Mouse (Mus musculus) layer of hippocampus, adult 11-12 months (tissue): ENCODE measurements around the gene Chchd3.

Experiments
- DNase-seq: peaks from one replicate; pipeline ENCODE4 v3.0.0; 2022; ENCODE audit warnings: low spot score

Chchd3 gene

GRCm38 (mm10) chr6:33002988-33003387 lies 57.1 kb downstream of the Chchd3 start:
- DNase-seq: no peak

GRCm38 (mm10) chr6:33001271-33001670 lies 58.8 kb downstream of the Chchd3 start:
- no peak for DNase-seq

DNA sequence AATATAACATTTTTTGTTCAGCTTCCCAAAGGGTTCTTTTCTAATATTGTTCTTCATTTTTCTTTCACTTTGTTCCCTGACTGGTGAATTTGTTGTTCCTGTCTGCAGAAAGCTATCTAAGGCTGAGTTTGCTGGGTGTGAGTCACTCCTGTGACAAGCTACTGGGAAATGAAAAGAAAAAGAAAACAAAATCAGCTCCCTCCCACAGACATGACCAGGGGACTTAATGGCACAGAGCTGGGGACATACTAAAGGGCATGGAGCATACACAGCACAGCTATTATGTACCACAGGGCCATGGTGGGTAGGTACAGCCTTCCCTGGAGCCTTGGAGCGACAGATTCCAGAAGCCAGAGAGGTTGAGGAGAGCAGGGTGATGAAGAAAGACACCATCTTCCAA lies 63.5 kb downstream of the Chchd3 start:
- no peak for DNase-seq

- DNase-seq: no peak
Measured at GRCm38 (mm10) chr6:32993847-32994246, 66.2 kb downstream of the Chchd3 start.

GRCm38 (mm10) chr6:32990061-32990633 lies 69.9 kb downstream of the Chchd3 start:
- no peak for DNase-seq

DNA sequence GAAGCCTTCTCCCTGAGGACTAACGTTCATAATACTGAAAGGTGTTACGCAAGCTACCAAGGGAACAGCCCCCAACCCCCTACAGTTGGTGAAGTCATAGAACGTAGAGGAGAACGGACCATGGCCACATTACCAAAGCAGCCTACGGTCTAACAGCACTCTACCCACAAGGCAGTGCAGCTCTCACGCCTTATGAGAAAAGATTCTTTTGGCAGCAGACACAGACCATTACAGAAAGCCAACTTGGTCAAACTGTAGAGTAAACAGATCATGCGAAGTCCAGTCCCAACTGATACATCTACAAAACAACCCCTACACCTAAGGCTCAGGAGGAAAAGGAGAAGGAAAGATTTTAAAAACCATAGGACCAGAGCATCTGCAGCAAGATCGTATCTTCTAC lies 71.5 kb downstream of the Chchd3 start:
- no peak for DNase-seq

- DNase-seq: no peak
Measured at GRCm38 (mm10) chr6:32983876-32984275, 76.2 kb downstream of the Chchd3 start.

DNA sequence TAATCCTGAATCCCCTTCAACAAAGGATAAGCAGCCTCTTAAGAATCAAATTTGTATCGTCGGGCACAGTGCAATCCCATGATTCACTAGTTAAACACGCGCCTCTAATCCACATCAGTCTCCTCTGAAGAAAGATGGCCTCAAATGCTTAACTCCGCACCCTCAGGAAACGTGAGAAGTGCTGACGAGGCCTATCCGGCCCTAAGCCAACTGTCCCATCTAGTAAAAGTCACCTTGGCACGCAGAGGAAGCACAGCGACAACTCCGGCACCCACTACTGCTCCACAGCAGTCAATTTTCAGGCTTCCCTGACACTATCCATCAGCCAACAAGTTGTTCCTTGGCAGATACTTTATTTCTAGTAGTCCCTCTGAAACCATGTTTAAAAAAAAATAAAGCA lies 78.8 kb downstream of the Chchd3 start:
- DNase-seq: no peak

DNA sequence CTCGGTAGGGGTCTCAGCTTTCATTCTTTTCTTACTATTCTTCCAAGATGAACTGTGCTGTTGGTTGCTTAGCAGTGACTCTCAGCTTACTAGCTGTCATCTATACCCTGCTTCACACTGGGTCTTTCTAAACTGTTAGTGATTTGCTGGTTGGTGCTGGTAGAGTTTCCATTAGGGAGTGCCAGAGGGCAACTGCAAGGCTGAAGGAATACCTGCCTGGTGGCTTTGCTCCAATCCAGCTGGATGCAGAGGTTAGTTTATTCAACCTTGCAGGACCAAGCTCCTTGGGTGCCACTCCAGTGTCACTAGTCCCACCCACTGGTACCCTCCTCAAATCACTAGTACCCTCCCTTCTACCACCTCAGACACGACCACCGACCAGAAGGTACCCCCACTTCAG lies 81.2 kb downstream of the Chchd3 start:
- no peak for DNase-seq

DNA sequence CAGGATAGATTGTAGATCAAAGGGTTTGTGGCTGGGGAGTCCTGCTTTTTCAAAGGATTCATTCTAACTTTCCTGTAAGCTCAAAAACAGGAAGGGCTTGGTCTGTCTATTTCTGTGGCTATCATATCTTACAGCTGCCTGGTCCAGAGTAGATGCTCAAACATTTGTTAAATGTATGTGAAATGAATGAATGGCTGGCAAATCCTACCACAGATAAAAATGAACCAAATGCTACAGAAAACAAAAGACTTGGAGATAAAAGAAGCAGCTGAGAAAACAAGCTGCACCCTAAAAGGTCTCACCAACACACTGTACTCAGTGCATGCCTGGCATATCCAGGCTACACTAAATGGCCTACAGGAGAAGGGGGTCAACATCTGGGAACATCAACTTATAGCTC lies 88.1 kb downstream of the Chchd3 start:
- no peak for DNase-seq

DNA sequence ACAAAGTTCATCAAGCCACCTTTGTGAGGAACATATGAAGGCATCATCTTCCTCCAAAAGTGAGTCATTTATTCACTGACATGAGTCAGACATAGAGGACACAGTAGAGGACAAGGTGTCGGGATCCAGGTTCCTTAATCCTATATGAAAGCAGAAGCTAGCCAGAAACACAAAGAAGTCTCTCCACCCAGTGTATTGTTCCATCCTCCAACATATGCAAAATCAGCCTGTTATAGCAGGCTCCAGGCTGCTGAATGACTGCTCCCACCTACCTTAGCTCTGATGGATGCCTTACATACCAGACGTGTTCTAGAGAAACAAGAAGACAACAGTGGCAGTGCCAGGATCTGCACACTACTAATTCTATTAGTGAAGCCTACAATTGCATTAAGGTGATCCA lies 91.1 kb downstream of the Chchd3 start:
- DNase-seq: no peak

DNA sequence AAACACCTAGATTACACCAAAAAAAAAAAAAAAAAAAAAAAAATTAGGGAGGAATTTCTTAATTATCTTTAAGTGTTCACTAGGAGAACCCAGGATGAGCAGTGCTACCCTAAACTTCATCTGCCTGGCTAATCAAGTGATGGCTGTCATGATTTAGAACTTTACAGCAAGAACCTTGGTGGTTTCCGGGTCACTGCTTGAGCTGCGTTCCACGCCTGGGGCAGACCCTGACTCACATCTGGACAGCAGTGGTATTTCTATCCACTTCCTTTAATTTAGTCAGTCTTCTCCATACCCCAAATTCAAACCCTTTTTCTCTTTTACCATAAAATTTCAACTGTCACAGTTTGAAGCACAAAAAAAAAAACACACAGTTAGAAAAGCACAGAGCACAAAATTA lies 98.0 kb downstream of the Chchd3 start:
- no peak for DNase-seq

- DNase-seq: no peak
Measured at GRCm38 (mm10) chr6:32961477-32961876, 98.6 kb downstream of the Chchd3 start.

GRCm38 (mm10) chr6:32959816-32960550 lies 100.1 kb downstream of the Chchd3 start:
- DNase-seq: no peak

GRCm38 (mm10) chr6:32955481-32955880 lies 104.6 kb downstream of the Chchd3 start:
- no peak for DNase-seq

GRCm38 (mm10) chr6:32950973-32951372 lies 109.1 kb downstream of the Chchd3 start:
- no peak for DNase-seq

DNA sequence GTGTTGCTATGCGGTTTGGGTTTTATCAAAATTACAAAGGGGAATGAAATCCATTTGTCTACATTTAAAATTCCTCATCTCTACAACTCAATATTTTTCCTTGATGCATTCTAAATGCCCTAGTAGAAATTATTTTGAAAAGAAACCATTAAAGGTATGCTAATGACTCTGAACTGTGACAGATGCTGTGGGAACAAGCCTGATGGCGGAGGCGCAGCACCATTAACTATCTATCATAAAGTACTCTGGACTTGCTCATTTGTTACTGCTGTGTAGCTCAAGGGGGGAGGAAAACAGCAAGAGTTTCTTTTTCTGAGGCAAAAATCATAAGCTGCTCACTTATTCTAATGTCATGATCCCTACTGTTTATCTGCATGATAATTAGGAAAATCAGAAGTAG lies 110.4 kb downstream of the Chchd3 start:
- no peak for DNase-seq

- DNase-seq: no peak
Measured at GRCm38 (mm10) chr6:32947225-32947624, 112.8 kb downstream of the Chchd3 start.

DNA sequence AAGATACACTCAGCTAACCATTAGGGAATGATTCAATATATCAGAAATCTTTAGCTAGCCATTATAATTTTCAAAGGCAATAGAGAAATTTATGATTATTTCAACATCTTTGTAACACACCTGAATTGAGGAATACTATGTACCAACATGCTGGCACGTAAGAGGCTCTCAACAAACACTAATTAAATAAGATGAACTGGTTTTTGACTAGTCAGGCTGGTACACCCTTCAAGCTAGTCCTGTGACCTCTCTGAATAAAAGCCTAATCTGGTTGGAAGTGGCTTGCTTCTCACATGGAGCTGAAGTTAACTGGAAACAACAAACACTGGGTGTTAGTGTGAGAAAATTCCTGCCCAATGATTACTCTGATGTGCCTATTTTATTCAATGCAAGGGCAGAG lies 115.1 kb downstream of the Chchd3 start:
- no peak for DNase-seq

- no peak for DNase-seq
Measured at GRCm38 (mm10) chr6:32943651-32944050, 116.4 kb downstream of the Chchd3 start.

- peak; percentile 12 for DNase-seq
Measured at GRCm38 (mm10) chr6:32940299-32940698, 119.8 kb downstream of the Chchd3 start.

- no peak for DNase-seq
Measured at GRCm38 (mm10) chr6:32937643-32938042, 122.4 kb downstream of the Chchd3 start.

GRCm38 (mm10) chr6:32936794-32937193 lies 123.3 kb downstream of the Chchd3 start:
- no peak for DNase-seq

- no peak for DNase-seq
Measured at GRCm38 (mm10) chr6:32936365-32936764, 123.7 kb downstream of the Chchd3 start.
